Mouse (Mus musculus): ENCODE results near the gene Carmil2. TPM values are rescaled to one million over a fixed set of nuclear protein-coding genes. Genes with fewer than 3 reads are reported as not detected.
A peak's percentile ranks its signal among the peaks of the same experiment; 100 is the strongest.

The Carmil2 gene
- polyA plus RNA-seq, 1 experiment from 2014 or later: 0.32 TPM

DNA sequence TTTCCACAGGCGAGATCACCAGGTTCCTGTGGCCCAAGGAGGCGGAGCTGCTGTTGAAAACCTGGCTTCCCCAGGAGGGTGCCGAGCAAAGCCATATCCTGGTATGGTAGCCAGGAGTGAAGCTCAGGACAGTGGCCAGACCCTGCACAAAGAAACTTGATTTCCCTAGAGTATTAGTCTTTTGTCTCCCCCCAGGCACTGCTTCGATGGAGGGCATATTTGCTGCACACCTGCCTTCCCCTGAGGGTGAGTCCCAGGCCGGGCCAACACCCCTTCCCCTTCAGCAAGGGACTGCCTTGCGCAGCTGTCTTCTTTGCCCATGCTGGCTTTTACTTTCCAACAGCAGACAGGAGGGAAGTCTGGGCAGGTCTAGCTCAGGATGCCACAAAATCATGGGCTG, 477 bp downstream of the Carmil2 start:
- no peak overlapping the region for H3K4me3 ChIP-seq (replicated peaks)

DNA sequence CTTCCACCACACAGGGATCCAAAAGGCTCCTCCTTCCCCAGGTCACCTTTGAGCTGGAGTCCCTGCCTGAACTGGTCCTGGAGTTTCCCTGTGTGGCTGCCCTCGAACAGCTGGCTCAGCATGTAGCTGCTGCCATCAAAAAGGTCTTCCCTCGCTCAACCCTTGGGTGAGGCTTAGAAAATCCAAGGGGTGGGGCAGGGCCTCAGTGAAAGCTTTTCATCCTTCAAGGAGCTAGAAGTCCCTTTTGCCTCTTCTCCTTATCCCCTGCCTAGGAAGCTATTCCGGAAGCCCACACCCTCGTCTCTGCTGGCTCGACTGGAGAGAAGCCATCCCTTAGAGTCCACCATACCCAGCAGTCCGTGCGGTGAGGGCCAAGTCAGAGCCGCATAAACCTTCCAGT, 1.4 kb downstream of the Carmil2 start:
- Histone ChIP-seq H3K4me3 (replicated peaks) (no peak overlapping the region), H3K9me3 (replicated peaks) (no peaks in the 10 kb centered on the region), H3K27ac (no peak overlapping the region), H3K36me3 (peaks cover 18% of the 10 kb centered on the region), H3K27me3 (no peaks in the 10 kb centered on the region), H3K4me1 (replicated peaks) (peaks cover 28% of the 10 kb centered on the region), H3K4me2 (no peak overlapping the region), H3K9ac (no peak overlapping the region)
- WGBS (ENCODE audit: insufficient replicate concordance): 78% methylated on average over 8 of the region's 8 CpGs
- DNase-seq: no peak
- no peak for ATAC-seq (ENCODE audit: low read depth)

More for the DNA sequence above, 477 bp downstream of the Carmil2 start:
- Histone ChIP-seq H3K9me3 (replicated peaks) (no peaks in the 10 kb centered on the region), H3K27me3 (no peaks in the 10 kb centered on the region), H3K27ac (no peak overlapping the region), H3K4me1 (replicated peaks) (peaks cover 28% of the 10 kb centered on the region), H3K4me2 (peak overlapping the region; percentile 36; the same call in 1 of the 2 replicates), H3K9ac (no peak overlapping the region), H3K36me3 (peaks cover 27% of the 10 kb centered on the region)
- ATAC-seq (ENCODE audit: low read depth) (no peak), DNase-seq (no peak)
- 53% methylated on average over 6 of the region's 6 CpGs for WGBS (ENCODE audit: insufficient replicate concordance)

DNA sequence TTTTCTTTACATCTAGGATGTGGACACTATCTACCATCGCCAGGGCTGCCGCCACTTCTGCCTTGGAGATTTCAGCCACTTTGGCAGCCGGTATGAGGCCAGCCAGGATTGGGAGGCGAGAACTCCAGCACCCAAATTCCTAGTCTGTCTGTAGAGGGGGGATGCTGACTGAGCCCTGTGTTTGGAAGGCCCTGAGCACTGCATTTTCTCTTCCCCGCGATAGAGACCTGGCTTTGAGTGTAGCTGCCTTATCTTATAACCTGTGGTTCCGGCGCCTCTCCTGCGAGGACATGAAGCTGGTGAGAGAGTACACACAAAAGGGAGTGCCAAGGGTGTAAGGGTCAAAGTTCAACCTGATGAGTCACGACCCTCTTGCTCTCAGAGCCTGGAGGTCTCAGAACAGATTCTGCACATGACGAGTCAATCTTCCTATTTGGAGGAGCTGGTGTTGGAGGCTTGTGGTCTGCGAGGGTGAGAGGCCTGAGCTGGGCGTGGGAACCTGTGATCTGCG, 2.2 kb downstream of the Carmil2 start:
- Histone ChIP-seq H3K9ac (no peak overlapping the region), H3K9me3 (replicated peaks) (no peaks in the 10 kb centered on the region), H3K4me3 (replicated peaks) (no peak overlapping the region), H3K27ac (no peak overlapping the region), H3K27me3 (no peaks in the 10 kb centered on the region), H3K36me3 (peaks cover 11% of the 10 kb centered on the region), H3K4me2 (no peak overlapping the region), H3K4me1 (replicated peaks) (peaks cover 31% of the 10 kb centered on the region)
- DNase-seq (no peak), ATAC-seq (ENCODE audit: low read depth) (no peak)
- 46% methylated on average over 14 of the region's 14 CpGs for WGBS (ENCODE audit: insufficient replicate concordance)

DNA sequence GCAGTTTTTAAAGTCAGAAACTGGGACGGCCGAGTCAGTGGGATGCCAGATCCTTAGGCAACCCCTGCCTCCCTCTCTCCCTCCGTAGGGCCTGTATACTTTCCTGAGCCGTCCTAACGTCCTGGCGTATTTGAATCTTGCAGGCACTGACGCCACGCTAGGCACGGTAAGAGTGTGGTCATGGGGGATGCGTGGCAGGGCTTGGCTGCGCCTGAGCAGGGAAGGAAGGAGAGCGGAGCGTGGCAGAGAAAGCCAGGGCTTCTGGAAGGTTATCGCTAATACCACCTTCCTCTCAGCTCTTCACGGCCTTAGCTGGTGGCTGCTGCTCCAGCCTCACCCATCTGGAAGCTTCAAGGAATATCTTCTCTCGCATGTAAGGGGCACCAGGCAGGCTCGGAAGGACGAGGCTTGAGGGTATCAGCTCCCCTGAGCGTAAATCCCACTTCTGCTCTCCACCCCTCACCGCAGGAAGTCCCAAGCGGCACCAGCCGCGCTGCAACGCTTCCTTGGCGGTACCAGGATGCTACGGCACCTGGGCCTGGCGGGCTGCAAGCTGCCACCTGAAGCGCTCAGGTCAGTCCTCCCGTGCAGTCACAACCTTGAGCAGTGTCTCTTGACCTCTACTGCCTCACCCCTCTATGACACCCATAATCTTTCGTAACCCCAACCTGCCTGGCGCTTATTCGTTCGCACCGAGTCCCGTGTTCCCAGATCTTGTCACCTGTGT, 3.3 kb downstream of the Carmil2 start:
- H3K4me2 ChIP-seq: no peak overlapping the region
- peaks cover 7% of the 10 kb centered on the region for H3K27me3 ChIP-seq
- H3K4me1 ChIP-seq (replicated peaks): peaks cover 43% of the 10 kb centered on the region
- 77% methylated on average over 35 of the region's 35 CpGs for WGBS (ENCODE audit: insufficient replicate concordance)
- no peaks in the 10 kb centered on the region for H3K9me3 ChIP-seq (replicated peaks)
- no peak overlapping the region for H3K4me3 ChIP-seq (replicated peaks)
- DNase-seq (no peak), ATAC-seq (ENCODE audit: low read depth) (no peak)
- H3K9ac ChIP-seq: no peak overlapping the region
- no peak overlapping the region for H3K27ac ChIP-seq
- no peaks in the 10 kb centered on the region for H3K36me3 ChIP-seq

DNA sequence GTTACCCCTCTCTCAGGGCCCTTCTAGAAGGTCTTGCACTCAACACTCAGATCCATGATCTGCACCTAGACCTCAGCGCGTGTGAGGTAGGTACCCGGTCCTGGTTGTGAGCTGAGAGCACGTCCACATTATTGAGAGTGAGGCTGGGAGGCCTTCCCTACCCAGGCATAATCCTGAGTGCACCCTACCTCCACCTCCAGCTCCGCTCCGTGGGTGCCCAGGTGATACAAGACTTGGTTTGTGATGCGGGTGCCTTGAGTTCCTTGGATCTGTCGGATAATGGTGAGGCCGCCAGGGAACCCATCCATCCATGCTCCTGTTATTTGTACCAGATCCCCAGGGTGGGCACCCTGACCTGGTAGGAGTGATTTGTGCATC, 3.9 kb downstream of the Carmil2 start:
- Histone ChIP-seq H3K9me3 (replicated peaks) (no peaks in the 10 kb centered on the region), H3K9ac (no peak overlapping the region), H3K4me2 (no peak overlapping the region), H3K27ac (no peak overlapping the region), H3K36me3 (no peaks in the 10 kb centered on the region), H3K4me3 (replicated peaks) (no peak overlapping the region), H3K27me3 (peaks cover 11% of the 10 kb centered on the region), H3K4me1 (replicated peaks) (peaks cover 44% of the 10 kb centered on the region)
- ATAC-seq (ENCODE audit: low read depth) (no peak), DNase-seq (no peak)
- WGBS (ENCODE audit: insufficient replicate concordance): 85% methylated on average over 9 of the region's 9 CpGs

DNA sequence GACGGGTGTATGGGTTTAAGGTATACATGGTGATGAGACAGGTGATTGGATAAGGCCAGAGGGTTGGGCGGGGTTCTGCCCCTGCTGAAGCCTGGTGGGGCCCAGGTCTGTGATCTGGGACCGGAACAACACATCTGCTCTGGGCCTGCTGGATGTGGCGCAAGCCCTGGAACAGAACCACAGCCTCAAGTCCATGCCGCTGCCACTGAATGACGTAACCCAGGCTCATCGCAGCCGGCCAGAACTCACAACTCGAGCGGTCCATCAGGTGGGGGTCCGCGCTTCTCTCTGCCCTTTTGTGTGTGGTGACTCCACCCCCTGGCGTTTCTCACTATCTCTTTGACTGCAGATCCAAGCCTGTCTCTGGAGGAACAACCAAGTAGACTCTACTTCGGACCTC, 4.9 kb downstream of the Carmil2 start:
- H3K9ac ChIP-seq: no peak overlapping the region
- 67% methylated on average over 14 of the region's 14 CpGs for WGBS (ENCODE audit: insufficient replicate concordance)
- no peak for ATAC-seq (ENCODE audit: low read depth)
- H3K4me2 ChIP-seq: no peak overlapping the region
- peaks cover 35% of the 10 kb centered on the region for H3K4me1 ChIP-seq (replicated peaks)
- H3K27ac ChIP-seq: no peak overlapping the region
- H3K27me3 ChIP-seq: peaks cover 15% of the 10 kb centered on the region
- H3K4me3 ChIP-seq (replicated peaks): no peak overlapping the region
- no peaks in the 10 kb centered on the region for H3K36me3 ChIP-seq
- no peak for DNase-seq
- no peaks in the 10 kb centered on the region for H3K9me3 ChIP-seq (replicated peaks)

DNA sequence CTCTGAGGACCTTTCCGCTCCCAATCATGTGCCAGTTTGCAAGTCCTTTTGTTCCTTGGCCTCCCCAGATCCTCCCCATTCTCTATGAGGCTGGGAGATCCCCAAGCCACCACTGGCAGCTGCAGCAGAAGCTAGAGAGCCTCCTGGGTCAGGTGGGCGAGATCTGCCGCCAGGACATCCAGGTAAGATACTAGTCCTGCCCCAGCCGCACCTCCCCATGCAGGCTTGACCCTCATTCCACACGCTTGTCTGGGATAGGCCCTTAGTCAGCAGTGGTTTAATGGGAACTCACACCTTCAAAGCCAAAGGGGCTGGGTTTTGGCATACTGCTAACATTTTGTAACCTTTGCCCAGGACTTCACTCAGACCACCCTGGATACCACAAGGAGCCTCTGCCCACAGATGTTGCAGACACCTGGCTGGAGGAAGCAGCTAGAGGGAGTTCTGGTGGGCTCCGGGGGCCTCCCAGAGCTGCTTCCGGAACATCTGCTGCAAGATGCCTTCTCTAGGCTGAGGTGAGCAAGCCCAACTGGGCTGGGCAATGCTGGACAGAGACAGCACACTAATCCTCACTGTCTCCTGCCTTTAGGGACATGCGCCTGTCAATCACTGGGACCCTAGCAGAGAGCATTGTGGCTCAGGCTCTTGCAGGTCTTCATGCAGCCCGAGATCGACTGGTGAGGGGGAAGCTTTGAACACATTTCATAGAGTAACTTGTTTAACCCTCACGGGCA, 6.5 kb downstream of the Carmil2 start:
- H3K9me3 ChIP-seq (replicated peaks): no peaks in the 10 kb centered on the region
- H3K4me2 ChIP-seq: no peak overlapping the region
- ATAC-seq (ENCODE audit: low read depth) (no peak), DNase-seq (no peak)
- 77% methylated on average over 11 of the region's 11 CpGs for WGBS (ENCODE audit: insufficient replicate concordance)
- peaks cover 11% of the 10 kb centered on the region for H3K36me3 ChIP-seq
- H3K4me1 ChIP-seq (replicated peaks): peaks cover 41% of the 10 kb centered on the region
- no peak overlapping the region for H3K4me3 ChIP-seq (replicated peaks)
- H3K27me3 ChIP-seq: peaks cover 15% of the 10 kb centered on the region
- H3K9ac ChIP-seq: no peak overlapping the region
- no peak overlapping the region for H3K27ac ChIP-seq

DNA sequence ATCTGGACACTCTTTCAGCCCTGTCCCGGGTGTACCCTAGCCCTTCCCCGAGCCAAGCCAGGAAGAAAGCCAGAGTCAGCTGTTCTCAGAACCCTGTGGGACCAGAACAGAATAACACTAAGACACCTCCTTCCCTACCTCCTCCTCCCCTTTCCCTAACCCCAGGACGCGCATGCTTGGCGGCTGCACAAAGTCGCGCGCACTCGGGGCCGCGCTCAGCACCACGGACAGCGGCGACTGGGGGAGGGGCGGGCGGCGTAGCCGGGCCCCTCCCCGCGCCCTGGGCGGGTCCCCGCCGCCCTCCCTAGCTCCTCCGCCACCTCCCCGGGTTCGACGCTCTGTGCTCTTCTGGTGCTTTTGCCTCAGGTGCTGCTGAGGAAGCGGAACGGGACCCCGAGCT, 7.6 kb downstream of the Carmil2 start:
- H3K4me2 ChIP-seq: peak overlapping the region; percentile 81
- H3K4me3 ChIP-seq (replicated peaks): peak overlapping the region; percentile 48
- peaks cover 15% of the 10 kb centered on the region for H3K27me3 ChIP-seq
- H3K4me1 ChIP-seq (replicated peaks): peaks cover 35% of the 10 kb centered on the region
- peak; percentile 49 for DNase-seq
- no peak overlapping the region for H3K27ac ChIP-seq
- peak; percentile 62 for ATAC-seq (ENCODE audit: low read depth)
- peak overlapping the region; percentile 36; the same call in 1 of the 2 replicates for H3K9ac ChIP-seq
- 8% methylated on average over 30 of the region's 30 CpGs for WGBS (ENCODE audit: insufficient replicate concordance)
- no peaks in the 10 kb centered on the region for H3K9me3 ChIP-seq (replicated peaks)
- peaks cover 21% of the 10 kb centered on the region for H3K36me3 ChIP-seq

DNA sequence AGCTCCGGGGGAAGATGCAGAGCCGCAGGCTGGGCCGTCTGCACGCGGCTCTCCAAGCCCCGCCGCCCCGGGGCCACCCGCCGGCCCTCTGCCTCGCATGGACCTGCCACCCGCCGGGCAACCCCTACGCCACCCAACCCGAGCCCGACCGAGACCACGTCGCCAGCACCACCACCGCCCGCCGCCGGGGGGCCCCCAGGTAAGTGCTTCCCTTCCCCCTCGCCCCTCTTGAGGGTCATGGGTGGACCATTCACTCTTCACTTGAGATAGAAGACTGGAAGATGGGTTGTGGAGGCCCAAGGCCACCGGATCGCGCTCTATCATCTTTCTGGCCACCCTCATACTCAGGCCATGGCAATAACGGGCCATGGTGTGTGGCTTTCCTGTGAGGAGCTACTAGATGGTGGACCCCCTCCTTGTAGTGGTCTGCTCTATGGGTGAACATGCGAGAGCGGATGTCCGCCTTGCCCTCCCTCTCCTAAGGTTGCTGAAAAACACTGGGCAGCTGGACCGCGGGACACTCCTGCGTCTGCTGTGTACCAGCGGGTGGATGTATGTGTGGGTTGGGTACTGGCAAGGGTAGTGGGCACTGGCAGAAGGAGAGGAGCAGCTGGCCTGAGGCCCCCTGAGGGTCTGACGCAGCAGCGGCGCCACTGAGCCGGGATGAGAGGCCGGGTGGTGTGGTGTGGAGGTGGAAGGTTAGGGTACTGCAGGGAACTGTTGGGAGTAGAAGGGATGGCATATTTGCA, 8.2 kb downstream of the Carmil2 start:
- peaks cover 15% of the 10 kb centered on the region for H3K27me3 ChIP-seq
- peak overlapping the region; percentile 81 for H3K4me2 ChIP-seq
- WGBS (ENCODE audit: insufficient replicate concordance): 28% methylated on average over 39 of the region's 40 CpGs
- no peak overlapping the region for H3K27ac ChIP-seq
- ATAC-seq (ENCODE audit: low read depth): peak; percentile 19
- H3K9ac ChIP-seq: peak overlapping the region; percentile 36; the same call in 1 of the 2 replicates
- H3K4me3 ChIP-seq (replicated peaks): peak overlapping the region; percentile 48
- H3K4me1 ChIP-seq (replicated peaks): peaks cover 35% of the 10 kb centered on the region
- no peak for DNase-seq
- no peaks in the 10 kb centered on the region for H3K9me3 ChIP-seq (replicated peaks)
- peaks cover 24% of the 10 kb centered on the region for H3K36me3 ChIP-seq

DNA sequence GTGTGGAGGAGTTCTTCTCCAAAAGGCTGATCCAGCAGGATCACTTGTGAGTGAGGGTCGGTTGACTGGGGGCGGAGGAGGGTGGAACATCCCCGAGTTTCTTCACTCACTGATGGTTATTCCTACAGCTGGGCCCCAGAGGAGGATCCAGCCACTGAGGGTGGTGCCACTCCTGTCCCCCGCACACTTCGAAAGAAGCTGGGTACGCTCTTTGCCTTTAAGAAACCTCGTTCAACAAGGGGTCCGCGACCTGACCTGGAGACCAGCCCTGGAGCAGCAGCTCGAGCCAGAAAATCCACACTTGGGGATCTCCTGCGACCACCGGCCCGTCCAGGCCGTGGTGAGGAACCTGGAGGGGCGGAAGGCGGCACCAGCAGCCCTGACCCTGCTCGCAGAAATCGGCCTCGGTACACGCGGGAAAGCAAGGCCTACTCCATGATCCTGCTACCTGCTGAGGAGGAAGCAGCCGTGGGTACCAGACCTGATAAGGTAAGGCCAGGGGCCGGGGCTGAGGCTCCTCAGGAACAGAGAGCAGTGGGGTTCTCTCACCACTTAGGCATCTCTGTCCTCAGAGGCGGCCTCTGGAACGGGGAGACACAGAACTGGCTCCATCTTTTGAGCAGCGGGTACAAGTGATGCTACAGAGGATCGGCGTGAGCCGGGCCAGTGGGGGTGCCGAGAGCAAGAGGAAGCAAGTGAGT, 9.2 kb downstream of the Carmil2 start:
- Histone ChIP-seq H3K9ac (no peak overlapping the region), H3K9me3 (replicated peaks) (no peaks in the 10 kb centered on the region), H3K27ac (no peak overlapping the region), H3K36me3 (peaks cover 24% of the 10 kb centered on the region), H3K4me1 (replicated peaks) (peaks cover 43% of the 10 kb centered on the region), H3K4me2 (no peak overlapping the region), H3K4me3 (replicated peaks) (no peak overlapping the region), H3K27me3 (peaks cover 15% of the 10 kb centered on the region)
- no peak for ATAC-seq (ENCODE audit: low read depth)
- WGBS (ENCODE audit: insufficient replicate concordance): 76% methylated on average over 30 of the region's 30 CpGs
- no peak for DNase-seq

Data from liver, embryonic 13.5 days (tissue).